In genomic region chr11:60338291-60338690, GRCm38 (mm10) we compare ENCODE assay signal across 8 mouse cellular contexts. TPM values are rescaled to one million over a fixed set of nuclear protein-coding genes. Genes with fewer than 3 reads are reported as not detected.
DNase-seq lines count a peak whose midpoint lies in the region; ATAC-seq and TF ChIP-seq lines count a peak whose summit lies in the region.

No protein-coding gene starts in this region.

- no peaks in the 10 kb centered on the region for H3K4me1 ChIP-seq in testis, adult 2 months (ENCODE audit: control insufficient read depth, insufficient read depth, low read length)
- peaks cover 3% of the 10 kb centered on the region; the same call in 1 of the 2 replicates for H3K4me1 ChIP-seq in lung, embryonic 14.5 days (ENCODE audit: insufficient read depth)

- no peak for ATAC-seq in lung, embryonic 14.5 days (ENCODE audit: insufficient read depth)

- H3K27me3 ChIP-seq in testis, adult 2 months (ENCODE audit: control insufficient read depth, insufficient read depth, low read length) = no peaks in the 10 kb centered on the region
- H3K27me3 ChIP-seq in lung, embryonic 14.5 days (ENCODE audit: insufficient read depth, low read length) = no peaks in the 10 kb centered on the region

- peak; percentile 41; the same call in 1 of the 2 replicates for TF ChIP-seq CTCF in testis, adult 2 months (IDR thresholded peaks at IDR 0.05; ENCODE audit: control insufficient read depth, insufficient read depth, insufficient replicate concordance, low read depth, low read length)
- TF ChIP-seq CTCF in lung, embryonic 14.5 days (IDR thresholded peaks at IDR 0.05; ENCODE audit: low read depth) = peak; percentile 69

- H3K9me3 ChIP-seq in lung, embryonic 14.5 days (ENCODE audit: low read depth, low read length) = no peaks in the 10 kb centered on the region

- H3K27ac ChIP-seq in testis, adult 2 months (ENCODE audit: control insufficient read depth, insufficient read depth, low read depth, low read length) = no peak overlapping the region
- H3K27ac ChIP-seq in lung, embryonic 14.5 days (ENCODE audit: low read depth) = no peak overlapping the region

- no peak overlapping the region for H3K9ac ChIP-seq in lung, embryonic 14.5 days

- no peaks in the 10 kb centered on the region for H3K36me3 ChIP-seq in testis, adult 2 months (ENCODE audit: control insufficient read depth, insufficient read depth, low read length)
- no peaks in the 10 kb centered on the region for H3K36me3 ChIP-seq in lung, embryonic 14.5 days (ENCODE audit: insufficient read depth)

- intact Hi-C loops in heart, postnatal 14 days (cut with DNase I) = loop anchor here (5.0 kb wide), 1 partner anchor 86 kb away; no protein-coding TSS in a partner anchor

- no peak overlapping the region for H3K4me3 ChIP-seq in testis, adult 2 months (ENCODE audit: control insufficient read depth, low read depth, low read length)
- no peak overlapping the region for H3K4me3 ChIP-seq in lung, embryonic 14.5 days (ENCODE audit: low read depth, low read length)

- TF ChIP-seq POLR2A in testis, adult 2 months (IDR thresholded peaks at IDR 0.05; ENCODE audit: control insufficient read depth, low read depth, low read length) = no peak

- DNase-seq in heart, postnatal 14 days = peak; percentile 46 to 65
- no peak for DNase-seq in heart, adult 11 months
- DNase-seq in testis, postnatal 14 days (ENCODE audit: low spot score) = no peak
- peak; percentile 50 to 57 for DNase-seq in cerebellum, postnatal 36 days
- DNase-seq in lung, embryonic 14.5 days = peak; percentile 61
- DNase-seq in spleen, postnatal 4 days (ENCODE audit: low spot score in 2 of 2) = peak; percentile 48 to 80
- DNase-seq in layer of hippocampus, adult 18-20 months (ENCODE audit: low spot score in 2 of 2) = no peak

- no peak overlapping the region for H3K4me2 ChIP-seq in lung, embryonic 14.5 days

- 71% methylated on average over 4 of the region's 4 CpGs for WGBS in lung, embryonic 14.5 days

RNA-seq across cellular contexts. Expression of gene Tom1l2, which starts 14.4 kb away (rescaled TPM):
- 10 to 100 TPM; 93.3 to 93.7 TPM for total RNA-seq in heart, postnatal 14 days (2021)
- 18.5 and 22.3 TPM in 2 replicates for polyA plus RNA-seq in testis, adult 2 months (2012; rRNA removed)
- 19.8 and 20.6 TPM in 2 replicates for polyA plus RNA-seq in lung, embryonic 14.5 days (2014; fragmentation: Nextera tagmentation; extraction: Ambion mirVana)
- 100 to 1,000 TPM; 191 to 195 TPM for total RNA-seq in layer of hippocampus, adult 18-20 months (2021)

RNA-seq across cellular contexts. Expression of gene Drc3, which starts 14.8 kb away (rescaled TPM):
- 1 to 10 TPM; 2.0 to 3.2 TPM for total RNA-seq in heart, postnatal 14 days (2021)
- 62.2 and 70.2 TPM in 2 replicates for polyA plus RNA-seq in testis, adult 2 months (2012; rRNA removed)
- polyA plus RNA-seq in lung, embryonic 14.5 days (2014; fragmentation: Nextera tagmentation; extraction: Ambion mirVana) = 2.8 and 3.4 TPM in 2 replicates
- total RNA-seq in layer of hippocampus, adult 18-20 months (2021) = 1 to 10 TPM; 7.3 to 7.9 TPM

Comparison
In these comparisons a context has a peak if more than half of its experiments do, and no peak if none do; other contexts are left out.
1. DNase-seq: peak in heart, postnatal 14 days (2 of 2), cerebellum, postnatal 36 days (2 of 2), lung, embryonic 14.5 days (single experiment) and spleen, postnatal 4 days (2 of 2); none in heart, adult 11 months (single experiment), testis, postnatal 14 days (single experiment) and layer of hippocampus, adult 18-20 months (0 of 2).